Mouse (Mus musculus): ENCODE results near the gene Slc15a4. TPM values are rescaled to one million over a fixed set of nuclear protein-coding genes. Genes with fewer than 3 reads are reported as not detected.

The Slc15a4 gene
- total RNA-seq, 1 experiment from 2014 or later: 32.4 TPM

- no peak for ATAC-seq (replicated peaks; ENCODE audit: low read depth, poor library complexity, severe bottlenecking)
Measured at GRCm38 (mm10) chr5:127567165-127567741, 65.4 kb downstream of the Slc15a4 start.

DNA sequence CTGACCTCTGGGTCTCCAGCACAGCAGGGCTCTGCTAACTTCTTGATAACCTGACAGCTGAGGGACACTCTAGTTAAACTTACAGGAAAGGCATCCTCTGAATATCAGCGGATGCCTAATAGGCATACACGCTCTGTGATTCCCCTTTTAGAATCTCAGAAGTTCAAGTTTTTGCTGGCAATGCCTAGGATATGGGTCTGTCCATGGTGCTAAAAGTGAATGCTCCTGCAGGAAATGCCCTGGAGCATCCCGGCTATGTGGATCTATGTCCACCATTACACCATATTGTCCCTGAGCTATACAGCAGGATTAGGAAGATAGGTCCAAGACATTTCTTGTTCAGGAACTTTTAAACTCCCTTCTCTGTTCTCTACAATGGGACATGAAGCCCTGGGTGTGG is 71.6 kb downstream of the Slc15a4 start:
- ATAC-seq (replicated peaks; ENCODE audit: low read depth, poor library complexity, severe bottlenecking): no peak

DNA sequence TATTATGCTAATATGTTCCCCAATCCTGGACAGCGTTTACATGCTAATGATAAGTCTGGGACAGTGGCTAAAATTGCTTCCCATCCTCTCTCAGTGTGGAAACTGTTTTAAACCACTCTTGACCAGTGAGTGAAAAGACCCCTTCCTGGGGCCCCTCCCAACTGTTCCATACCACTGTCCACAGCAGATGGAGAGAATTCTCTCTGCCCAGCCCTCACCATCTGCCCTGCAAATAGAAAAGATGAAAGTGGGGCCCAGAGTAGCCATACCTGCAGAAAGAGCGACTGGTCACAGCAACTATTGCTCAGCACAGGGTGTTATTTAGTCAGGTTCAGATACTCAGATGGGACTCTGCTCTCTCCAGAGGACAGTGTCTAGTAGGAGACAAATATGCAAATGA is 84.6 kb downstream of the Slc15a4 start:
- no peak for ATAC-seq (replicated peaks; ENCODE audit: low read depth, poor library complexity, severe bottlenecking)

GRCm38 (mm10) chr5:127546585-127546991 is 86.1 kb downstream of the Slc15a4 start:
- no peak for ATAC-seq (replicated peaks; ENCODE audit: low read depth, poor library complexity, severe bottlenecking)

Other genes starting within 250 kb of the Slc15a4 start
- not detected in 2 replicates for gene Glt1d1, start 635 bp downstream of the Slc15a4 start, total RNA-seq (2017)